Mouse (Mus musculus) heart, postnatal 0 days (tissue): ENCODE measurements around the gene Gm49366.
"Not testable (repeated sequence)": the region's sequence is repeated elsewhere in the genome, so short reads cannot be mapped to it uniquely, and the experiment has no call there.

Experiments
- CTCF ChIP-seq: IDR thresholded peaks from 2 replicates; pipeline ENCODE4 v1.5.1; 2016; ENCODE audit warnings: antibody characterized with exemption, control low read depth, low read depth
- EP300 ChIP-seq: IDR thresholded peaks from 2 replicates; pipeline ENCODE4 v1.6.1; 2016; ENCODE audit warnings: antibody characterized with exemption, low read depth

GRCm38 (mm10) chr12:84050744-84051143, 12.0 kb downstream of the Gm49366 start:
- not testable (repeated sequence) for TF ChIP-seq CTCF, EP300
